Mouse (Mus musculus) lung, postnatal 4 days (tissue): ENCODE results near the gene Fam72a.

Source experiments
- DNase-seq, 2 experiments: peaks; one replicate each; pipeline ENCODE4 v3.0.0; 2021

Gene Fam72a

DNA sequence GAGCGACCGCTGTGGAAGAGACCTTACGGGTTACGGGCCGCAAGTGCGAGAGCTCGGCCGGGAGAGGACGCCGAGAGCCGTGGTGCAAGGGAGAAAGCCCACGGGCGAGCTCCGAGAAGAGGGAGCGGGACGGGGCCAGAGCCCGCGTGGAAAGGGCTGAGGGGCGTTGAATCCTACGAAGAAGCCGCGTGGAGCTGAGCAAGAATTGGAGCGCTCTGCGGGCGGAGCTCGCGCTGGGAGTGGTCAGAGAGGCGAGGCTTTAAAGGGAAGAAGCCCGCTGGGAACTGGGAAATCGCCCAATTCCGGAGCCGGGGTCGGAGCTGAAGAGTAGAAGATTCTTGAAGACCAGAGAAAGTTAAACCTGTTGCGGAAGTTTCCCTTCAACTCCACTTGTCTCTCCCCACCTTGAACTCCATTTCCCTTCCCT lies 391 bp downstream of the Fam72a start:
- DNase-seq: peak; percentile 75 to 79

GRCm38 (mm10) chr1:131528561-131529166 lies 961 bp downstream of the Fam72a start:
- peak in 1 of 2 experiments; percentile 5 for DNase-seq

- no peak for DNase-seq
Observed at GRCm38 (mm10) chr1:131539771-131540170, 12.1 kb downstream of the Fam72a start.

- DNase-seq: no peak
Observed at GRCm38 (mm10) chr1:131540795-131541194, 13.1 kb downstream of the Fam72a start.

DNA sequence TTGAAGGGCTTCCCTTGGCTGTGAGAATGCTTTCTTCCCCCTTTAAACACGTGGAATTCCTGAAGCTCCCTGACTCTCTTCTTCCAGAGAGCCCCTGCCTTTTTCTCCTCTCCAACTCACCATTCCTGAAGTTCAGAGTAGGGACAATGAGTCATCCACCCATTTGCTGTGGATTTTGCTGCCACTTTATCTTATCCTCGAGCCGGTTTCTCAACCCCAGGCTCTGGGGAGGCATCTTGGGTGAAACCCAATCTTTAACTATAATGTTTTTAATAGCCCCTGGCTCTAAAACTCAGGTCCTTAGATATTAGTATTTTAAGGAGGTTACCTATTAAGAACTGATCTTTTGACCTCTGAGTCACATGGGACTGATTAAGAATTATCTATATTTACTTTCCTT lies 13.7 kb downstream of the Fam72a start:
- DNase-seq: no peak

DNA sequence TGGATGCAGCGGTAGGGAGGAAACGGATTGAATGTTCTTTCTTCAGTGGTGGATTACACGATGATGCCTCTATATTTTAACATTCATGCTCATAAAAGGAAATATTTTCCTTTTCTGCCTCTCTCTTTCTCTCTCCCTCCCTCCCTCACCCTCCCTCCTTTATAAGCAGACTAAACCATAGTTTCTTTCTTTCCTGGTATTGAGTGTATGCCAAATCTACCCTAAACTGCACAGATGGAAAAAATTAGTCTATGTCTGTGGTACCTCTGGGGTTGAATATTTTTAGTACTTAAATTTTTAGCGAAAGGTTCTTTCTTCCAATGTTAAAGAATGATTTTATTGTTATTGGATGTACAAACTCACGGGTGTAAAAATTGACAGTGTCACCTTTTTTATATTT lies 14.2 kb downstream of the Fam72a start:
- no peak for DNase-seq

DNA sequence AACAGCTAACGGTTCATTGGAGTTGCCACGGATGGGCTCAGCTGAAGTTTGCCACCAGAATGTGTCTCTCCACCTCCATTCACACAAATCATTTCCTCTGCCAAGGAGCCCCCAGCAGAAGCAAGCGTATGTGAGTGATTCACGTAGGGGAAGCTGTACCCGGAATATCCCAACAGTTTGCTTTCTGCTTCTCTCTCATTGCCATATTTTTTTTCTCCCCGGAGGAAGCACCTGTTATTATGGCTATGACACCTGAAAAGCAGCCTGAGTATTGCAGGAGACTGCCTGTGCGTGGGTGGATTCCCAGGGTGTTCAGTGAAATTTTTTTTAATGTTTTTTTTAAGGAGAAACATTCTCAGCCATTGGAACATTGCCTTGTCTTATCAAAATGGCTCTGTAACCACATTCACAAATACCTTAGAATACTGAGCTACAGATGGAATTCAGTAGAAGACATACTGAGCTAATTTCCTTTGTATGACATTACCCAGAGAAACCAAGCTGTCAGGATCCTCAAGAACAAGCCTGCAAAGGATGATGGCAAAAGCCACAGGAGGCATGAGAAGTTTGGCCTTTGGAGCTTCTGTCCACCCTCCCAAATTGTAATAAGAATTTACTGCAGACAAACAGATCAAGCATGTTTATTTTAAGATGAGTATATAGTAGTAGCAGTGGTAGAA lies 16.3 kb downstream of the Fam72a start:
- no peak for DNase-seq

GRCm38 (mm10) chr1:131546798-131547690 lies 19.3 kb downstream of the Fam72a start:
- no peak for DNase-seq

GRCm38 (mm10) chr1:131548494-131549365 lies 21.0 kb downstream of the Fam72a start:
- peak; percentile 26 to 44 for DNase-seq

DNA sequence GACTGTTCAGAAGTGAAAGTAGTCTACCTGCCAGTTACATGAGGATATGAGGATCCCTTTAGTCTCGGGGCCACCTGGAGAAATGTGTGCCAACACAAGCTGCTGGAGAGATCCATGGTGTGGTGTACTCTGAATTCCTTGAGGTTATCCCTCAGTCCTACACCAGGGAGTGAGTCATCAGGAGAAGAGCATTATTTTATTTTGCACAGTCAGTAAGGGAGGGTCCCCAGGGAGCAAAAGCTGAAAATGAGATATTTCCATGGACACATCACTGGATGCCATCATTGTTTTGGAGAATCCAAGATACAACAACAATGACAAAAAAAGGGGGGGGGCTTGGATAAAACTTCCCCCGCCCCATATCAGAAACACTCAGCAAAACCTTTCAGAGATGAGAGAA lies 24.3 kb downstream of the Fam72a start:
- DNase-seq: no peak

DNA sequence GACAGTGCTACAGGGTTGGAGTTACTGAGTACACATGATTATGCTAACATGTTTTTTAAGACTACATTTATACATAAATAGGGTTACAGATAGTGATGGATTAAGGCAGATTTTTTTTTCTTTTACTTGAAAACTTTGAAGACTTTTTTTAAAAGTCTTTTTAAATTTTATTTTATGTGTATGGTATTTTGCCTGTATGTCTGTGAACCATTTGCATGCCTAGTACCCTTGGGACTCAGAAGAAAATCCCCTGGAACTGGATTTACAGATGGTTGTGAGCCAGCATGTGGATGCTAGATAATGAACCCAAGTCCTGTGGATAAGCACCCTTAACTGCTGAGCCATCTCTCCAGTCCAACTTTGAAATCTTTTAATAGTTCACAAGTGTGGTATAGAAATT lies 25.7 kb downstream of the Fam72a start:
- no peak for DNase-seq

DNA sequence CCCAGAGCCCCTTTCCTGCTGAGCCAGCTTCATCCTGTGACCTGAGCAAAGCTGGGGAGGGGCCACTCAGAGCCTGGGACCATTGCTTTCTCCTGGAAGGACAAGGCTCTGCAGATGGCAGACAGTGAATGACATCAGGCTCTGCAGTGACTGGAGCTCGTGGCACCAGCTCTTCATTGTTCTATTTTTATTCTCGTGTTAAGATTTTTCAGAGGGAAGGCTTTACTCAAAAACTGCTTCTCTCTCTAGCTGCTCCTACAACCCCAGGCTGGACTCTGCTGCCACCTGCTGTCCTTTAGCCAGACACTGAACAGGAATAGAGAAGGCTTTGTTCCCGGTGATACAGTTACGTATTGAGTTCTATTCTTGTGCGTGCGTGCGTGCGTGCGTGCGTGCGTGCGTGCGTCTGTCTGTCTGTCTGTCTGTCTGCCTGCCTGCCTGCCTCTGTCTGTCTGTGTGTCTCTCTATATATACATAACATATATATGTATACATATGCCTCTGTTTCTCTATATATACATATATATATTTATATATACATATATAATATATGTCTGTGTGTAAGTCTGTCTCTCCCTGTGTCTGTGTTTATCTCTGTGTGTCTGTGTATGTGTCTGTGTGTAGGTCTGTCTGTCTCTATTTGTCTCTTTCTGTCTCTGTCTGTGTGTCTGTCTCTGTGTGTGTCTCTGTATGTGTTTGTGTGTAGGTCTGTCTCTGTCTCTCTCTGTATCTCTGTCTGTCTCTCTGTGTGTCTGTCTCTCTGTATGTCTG lies 27.5 kb downstream of the Fam72a start:
- DNase-seq: peak; percentile 76 to 84

GRCm38 (mm10) chr1:131560500-131560899 lies 32.8 kb downstream of the Fam72a start:
- no peak for DNase-seq

DNA sequence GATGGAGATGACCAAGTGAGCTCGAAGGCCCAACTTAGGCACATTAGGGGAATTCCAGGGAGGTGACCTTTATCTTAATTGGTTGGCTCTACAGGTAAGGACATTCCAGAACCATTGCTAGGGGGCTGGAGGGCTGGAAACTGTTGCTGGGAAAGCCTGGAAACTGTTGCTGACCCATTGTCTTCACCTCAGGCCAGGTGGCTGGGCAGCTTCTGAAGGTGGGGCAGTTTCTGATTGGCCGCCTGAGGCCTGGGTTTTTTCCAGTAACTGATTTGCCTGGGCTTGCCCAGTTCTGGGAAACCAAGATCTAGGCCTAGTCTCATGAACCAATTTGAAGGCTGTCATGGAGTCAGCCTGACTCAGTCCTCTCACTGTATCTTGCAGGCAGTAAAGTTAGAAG lies 34.4 kb downstream of the Fam72a start:
- DNase-seq: no peak

DNA sequence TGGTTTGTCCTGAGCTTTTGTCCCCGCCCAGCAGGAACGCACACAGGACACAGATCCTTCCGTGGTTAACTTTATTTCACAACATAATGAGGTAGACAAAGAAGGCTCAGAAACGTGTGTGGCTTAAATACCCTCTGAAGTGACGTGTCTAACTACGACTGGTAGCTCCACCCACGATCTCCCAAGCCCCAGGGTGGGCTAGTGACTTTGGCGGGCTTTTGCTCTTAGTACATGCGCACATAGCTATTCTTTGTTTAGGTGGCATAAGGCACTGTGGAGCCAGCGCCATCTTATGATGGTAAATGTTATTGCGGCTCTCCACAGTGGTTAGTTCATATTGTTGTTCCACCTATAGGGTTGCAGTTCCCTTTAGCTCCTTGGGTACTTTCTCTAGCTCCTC lies 38.4 kb downstream of the Fam72a start:
- peak; percentile 25 to 27 for DNase-seq

DNA sequence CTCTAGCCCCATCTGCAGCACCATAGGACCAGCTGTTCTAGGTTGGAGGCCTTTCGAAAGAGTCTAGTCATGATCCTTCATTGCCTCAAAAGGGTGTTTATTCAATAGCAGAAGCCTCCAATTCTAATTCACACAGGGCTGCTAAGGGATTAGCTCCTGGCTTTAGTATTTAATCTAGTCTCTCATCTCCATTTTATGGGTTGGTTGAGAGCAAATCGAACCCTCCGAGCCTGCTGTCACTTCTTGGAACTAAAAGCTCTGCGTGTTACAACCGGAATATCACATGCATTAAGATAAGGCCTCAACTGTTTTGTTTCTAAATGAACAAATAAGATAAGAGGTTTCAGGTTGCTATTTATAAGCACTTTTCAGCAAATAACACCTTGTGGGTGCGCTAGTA lies 42.0 kb downstream of the Fam72a start:
- DNase-seq: no peak

DNA sequence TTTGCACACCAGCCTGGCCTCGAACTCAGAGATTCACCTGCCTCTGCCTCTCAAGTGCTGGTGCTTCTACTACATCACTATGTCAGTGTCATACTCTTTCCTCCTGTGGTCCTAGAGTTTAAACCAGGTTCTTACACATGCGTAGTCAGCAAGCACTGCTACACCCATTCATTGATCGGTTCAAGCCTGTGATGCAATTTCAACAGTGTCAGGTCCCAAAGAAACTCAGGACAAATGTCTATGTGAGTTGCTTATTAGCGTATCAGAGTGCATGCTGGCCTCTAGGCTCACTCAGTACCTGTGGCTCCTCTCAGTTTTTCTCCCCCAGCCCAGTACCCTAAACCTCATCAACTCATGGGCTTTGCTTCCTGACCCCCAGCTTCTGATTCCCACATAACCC lies 42.7 kb downstream of the Fam72a start:
- no peak for DNase-seq

GRCm38 (mm10) chr1:131573721-131574120 lies 46.0 kb downstream of the Fam72a start:
- DNase-seq: peak in 1 of 2 experiments; percentile 24

DNA sequence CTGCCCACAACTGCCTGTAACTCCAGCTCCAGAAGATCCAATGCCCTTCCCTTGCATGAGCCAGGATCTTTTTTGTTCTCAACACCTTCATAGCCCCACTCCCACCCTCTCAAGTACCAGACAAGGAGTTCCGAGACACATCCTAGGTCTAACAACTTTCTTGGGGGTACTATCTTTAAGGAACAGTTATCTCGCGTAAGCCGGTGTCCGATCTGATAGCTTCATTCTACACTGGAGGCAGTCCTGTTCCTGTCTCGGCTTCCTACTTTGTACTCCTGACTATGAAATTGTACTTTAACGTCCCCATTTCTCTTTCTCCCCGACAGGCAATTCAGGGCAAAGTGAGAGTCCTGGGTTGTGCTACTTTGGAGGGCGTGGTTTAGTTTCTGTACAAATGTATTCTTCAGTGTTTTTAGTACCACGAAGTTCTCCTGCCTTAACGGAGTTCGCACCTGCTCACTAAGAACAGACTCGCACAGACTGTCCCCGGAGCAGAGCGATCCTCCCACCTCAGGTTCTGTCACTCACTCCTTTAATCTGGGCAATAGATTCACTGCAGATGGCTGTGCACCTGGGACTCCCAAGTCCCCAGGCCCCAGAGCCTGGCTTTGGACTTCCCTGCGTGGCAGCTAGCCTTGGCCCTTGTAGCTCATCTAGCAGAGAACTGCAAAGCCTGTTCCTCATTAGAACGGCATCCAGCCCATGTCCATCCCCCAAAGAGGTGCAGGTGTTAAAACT lies 51.4 kb downstream of the Fam72a start:
- DNase-seq: no peak

GRCm38 (mm10) chr1:131580389-131580788 lies 52.7 kb downstream of the Fam72a start:
- DNase-seq: no peak

- DNase-seq: no peak
Observed at GRCm38 (mm10) chr1:131583598-131583997, 55.9 kb downstream of the Fam72a start.
